Mouse (Mus musculus) forelimb bud, embryonic 11.5 days (tissue): Measurements from ENCODE around the gene Zbtb11.
"Not testable (repeated sequence)": the region's sequence is repeated elsewhere in the genome, so short reads cannot be mapped to it uniquely, and the experiment has no call there.

Experiments used
- DNase-seq: peaks from one replicate; pipeline ENCODE4 v3.0.0-alpha.2; 2012; ENCODE audit warnings: low read depth, low spot score

Zbtb11 gene

GRCm38 (mm10) chr16:56037138-56038010, 63.7 kb downstream of the Zbtb11 start, which contains the start of gene Trmt10c:
Trmt10c (minus strand) TSS chr16:56037819.
- DNase-seq: peak; percentile 94

GRCm38 (mm10) chr16:56038090-56038489, 64.4 kb downstream of the Zbtb11 start:
- DNase-seq: no peak

GRCm38 (mm10) chr16:56048038-56048437, 74.4 kb downstream of the Zbtb11 start, which contains the start of gene Senp7:
Senp7 (plus strand) TSS chr16:56048338.
- not testable (repeated sequence) for DNase-seq

GRCm38 (mm10) chr16:56055911-56056310, 82.2 kb downstream of the Zbtb11 start:
- DNase-seq: no peak

GRCm38 (mm10) chr16:56056944-56057590, 83.4 kb downstream of the Zbtb11 start:
- DNase-seq: no peak

- DNase-seq: no peak
Observed at GRCm38 (mm10) chr16:56058151-56058550, 84.5 kb downstream of the Zbtb11 start.
